Mouse (Mus musculus): ENCODE data around the gene Eno3. TPM values are rescaled to one million over a fixed set of nuclear protein-coding genes. Genes with fewer than 3 reads are reported as not detected.

The Eno3 gene
- polyA plus RNA-seq, 1 experiment = 1,792 TPM

- Histone ChIP-seq H3K27me3 (ENCODE audit: control insufficient read depth, insufficient read depth, insufficient read length) (no peaks in the 10 kb centered on the region), H3K79me2 (ENCODE audit: control insufficient read depth, insufficient read depth) (peaks cover 19% of the 10 kb centered on the region), H3K4me2 (ENCODE audit: low read depth) (peak overlapping the region; percentile 93), H3ac (ENCODE audit: control insufficient read depth, insufficient read length) (peak overlapping the region; percentile 35), H3K36me3 (ENCODE audit: control insufficient read depth, insufficient read depth) (no peaks in the 10 kb centered on the region), H3K4me3 (peak overlapping the region; percentile 82)
- TF ChIP-seq POLR2AphosphoS2 (IDR thresholded peaks at IDR 0.05; ENCODE audit: insufficient read length, low read depth) (no peak), MAX (IDR thresholded peaks at IDR 0.05; ENCODE audit: low read depth) (no peak), CEBPB (IDR thresholded peaks at IDR 0.05; ENCODE audit: insufficient read depth, poor library complexity, severe bottlenecking) (no peak), POLR2A (IDR thresholded peaks at IDR 0.05; ENCODE audit: insufficient read length, low read depth) (peak; percentile 22), SRF (IDR thresholded peaks at IDR 0.05; ENCODE audit: control insufficient read depth, insufficient read length, low read depth) (peak; percentile 18), E2F4 (IDR thresholded peaks at IDR 0.05; ENCODE audit: insufficient read depth) (no peak), REST (IDR thresholded peaks at IDR 0.05; ENCODE audit: insufficient read depth, insufficient read length) (no peak), MYOD1 (IDR thresholded peaks at IDR 0.05; ENCODE audit: control insufficient read depth in 1 of 3, insufficient read length in 2 of 3, low read depth in 2 of 3) (no peak), MYOG (IDR thresholded peaks at IDR 0.05; ENCODE audit: control insufficient read depth in 1 of 3, insufficient read depth in 1 of 3, insufficient read length in 2 of 3, low read depth in 2 of 3) (no peak), USF1 (IDR thresholded peaks at IDR 0.05; ENCODE audit: low read depth) (no peak), TCF12 (IDR thresholded peaks at IDR 0.05; ENCODE audit: insufficient read depth, poor library complexity, severe bottlenecking) (no peak), TCF3 (IDR thresholded peaks at IDR 0.05; ENCODE audit: insufficient read length, low read depth) (no peak)
Measured at GRCm38 (mm10) chr11:70669582-70670345, 12.8 kb downstream of the Eno3 start.

DNA sequence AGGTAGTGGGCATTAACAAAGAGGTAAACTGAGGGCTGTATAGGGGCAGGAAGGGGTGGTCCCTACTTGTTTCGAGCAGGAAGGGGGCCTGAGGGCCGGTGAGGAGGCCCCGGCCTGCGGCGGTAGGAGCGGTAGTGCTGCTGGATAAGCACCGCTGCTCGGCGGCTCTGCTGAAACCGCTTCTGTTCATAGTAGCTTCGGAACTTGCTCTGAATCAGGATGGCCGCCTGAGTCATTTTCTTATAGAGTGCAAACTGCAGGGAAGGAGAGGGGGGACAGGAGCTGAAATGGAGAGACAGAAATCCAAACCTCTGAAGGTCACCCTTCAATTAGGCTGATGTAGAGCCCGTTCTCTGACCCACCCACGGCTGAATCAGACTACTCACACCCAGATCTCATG lies 13.5 kb downstream of the Eno3 start:
- H3K36me3 ChIP-seq (ENCODE audit: control insufficient read depth, insufficient read depth) = no peaks in the 10 kb centered on the region
- H3K4me3 ChIP-seq = peak overlapping the region; percentile 82
- H3K79me2 ChIP-seq (ENCODE audit: control insufficient read depth, insufficient read depth) = peaks cover 14% of the 10 kb centered on the region
- H3K27me3 ChIP-seq (ENCODE audit: control insufficient read depth, insufficient read depth, insufficient read length) = no peaks in the 10 kb centered on the region
- peak overlapping the region; percentile 93 for H3K4me2 ChIP-seq (ENCODE audit: low read depth)
- TF ChIP-seq CEBPB (IDR thresholded peaks at IDR 0.05; ENCODE audit: insufficient read depth, poor library complexity, severe bottlenecking) (no peak), MAX (IDR thresholded peaks at IDR 0.05; ENCODE audit: low read depth) (no peak), TCF12 (IDR thresholded peaks at IDR 0.05; ENCODE audit: insufficient read depth, poor library complexity, severe bottlenecking) (no peak), TCF3 (IDR thresholded peaks at IDR 0.05; ENCODE audit: insufficient read length, low read depth) (no peak), POLR2AphosphoS2 (IDR thresholded peaks at IDR 0.05; ENCODE audit: insufficient read length, low read depth) (no peak), REST (IDR thresholded peaks at IDR 0.05; ENCODE audit: insufficient read depth, insufficient read length) (no peak), MYOD1 (IDR thresholded peaks at IDR 0.05; ENCODE audit: control insufficient read depth in 1 of 3, insufficient read length in 2 of 3, low read depth in 2 of 3) (no peak), SRF (IDR thresholded peaks at IDR 0.05; ENCODE audit: control insufficient read depth, insufficient read length, low read depth) (no peak), MYOG (IDR thresholded peaks at IDR 0.05; ENCODE audit: control insufficient read depth in 1 of 3, insufficient read depth in 1 of 3, insufficient read length in 2 of 3, low read depth in 2 of 3) (no peak), USF1 (IDR thresholded peaks at IDR 0.05; ENCODE audit: low read depth) (no peak)
- H3ac ChIP-seq (ENCODE audit: control insufficient read depth, insufficient read length) = no peak overlapping the region

DNA sequence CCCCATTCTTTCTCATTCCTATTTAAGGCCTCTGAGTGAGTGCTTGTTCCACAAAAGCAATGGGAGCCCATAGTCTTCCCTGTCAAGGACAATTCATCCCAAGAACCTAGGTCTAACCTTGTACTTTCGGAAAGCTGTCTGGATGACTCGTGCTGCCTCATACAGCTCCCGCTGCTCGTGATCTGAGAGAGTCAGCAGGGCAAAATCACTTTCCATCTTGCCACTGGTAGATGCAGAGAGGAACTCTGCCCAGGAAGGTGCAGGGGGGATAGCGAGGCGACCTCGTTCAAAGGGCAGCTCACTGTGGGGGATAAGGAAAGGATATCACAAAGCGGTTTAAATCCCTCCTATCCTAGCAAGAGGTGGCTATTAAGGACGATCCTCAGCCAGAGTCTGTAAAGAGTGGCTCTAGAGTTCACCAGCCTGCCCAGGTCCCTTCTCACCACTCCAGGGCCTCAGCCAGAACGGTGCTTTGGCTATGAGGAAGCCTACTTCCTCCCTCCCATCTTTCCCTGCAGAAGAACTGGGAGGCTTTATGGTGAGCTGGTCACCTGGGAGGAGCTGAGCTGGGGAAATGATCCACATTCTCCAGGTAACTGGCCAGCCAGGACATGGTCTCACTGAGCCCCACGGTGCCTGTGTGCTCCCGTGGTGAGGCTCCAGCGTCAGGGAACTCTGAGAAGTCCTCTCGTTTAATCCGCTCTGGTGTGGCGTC lies 14.5 kb downstream of the Eno3 start:
- Histone ChIP-seq H3K36me3 (ENCODE audit: control insufficient read depth, insufficient read depth) (no peaks in the 10 kb centered on the region), H3K27me3 (ENCODE audit: control insufficient read depth, insufficient read depth, insufficient read length) (no peaks in the 10 kb centered on the region), H3K4me3 (no peak overlapping the region)

GRCm38 (mm10) chr11:70674014-70674413 lies 17.0 kb downstream of the Eno3 start:
- H3K79me2 ChIP-seq (ENCODE audit: control insufficient read depth, insufficient read depth) = no peaks in the 10 kb centered on the region
- H3K36me3 ChIP-seq (ENCODE audit: control insufficient read depth, insufficient read depth) = peaks cover 6% of the 10 kb centered on the region
- no peak overlapping the region for H3K4me2 ChIP-seq (ENCODE audit: low read depth)
- H3K27me3 ChIP-seq (ENCODE audit: control insufficient read depth, insufficient read depth, insufficient read length) = no peaks in the 10 kb centered on the region
- no peak overlapping the region for H3K4me3 ChIP-seq
- H3ac ChIP-seq (ENCODE audit: control insufficient read depth, insufficient read length) = no peak overlapping the region
- TF ChIP-seq TCF12 (IDR thresholded peaks at IDR 0.05; ENCODE audit: insufficient read depth, poor library complexity, severe bottlenecking) (no peak), TCF3 (IDR thresholded peaks at IDR 0.05; ENCODE audit: insufficient read length, low read depth) (no peak)

More for the DNA sequence above, 14.5 kb downstream of the Eno3 start:
- TF ChIP-seq REST (IDR thresholded peaks at IDR 0.05; ENCODE audit: insufficient read depth, insufficient read length) (no peak), TCF12 (IDR thresholded peaks at IDR 0.05; ENCODE audit: insufficient read depth, poor library complexity, severe bottlenecking) (no peak), MAX (IDR thresholded peaks at IDR 0.05; ENCODE audit: low read depth) (no peak), POLR2AphosphoS2 (IDR thresholded peaks at IDR 0.05; ENCODE audit: insufficient read length, low read depth) (peak; percentile 47), CEBPB (IDR thresholded peaks at IDR 0.05; ENCODE audit: insufficient read depth, poor library complexity, severe bottlenecking) (no peak), POLR2A (IDR thresholded peaks at IDR 0.05; ENCODE audit: insufficient read length, low read depth) (no peak)
- Histone ChIP-seq H3K4me2 (ENCODE audit: low read depth) (no peak overlapping the region), H3K79me2 (ENCODE audit: control insufficient read depth, insufficient read depth) (peaks cover 13% of the 10 kb centered on the region), H3ac (ENCODE audit: control insufficient read depth, insufficient read length) (no peak overlapping the region)

- no peak overlapping the region for H3ac ChIP-seq (ENCODE audit: control insufficient read depth, insufficient read length)
- peaks cover 6% of the 10 kb centered on the region for H3K36me3 ChIP-seq (ENCODE audit: control insufficient read depth, insufficient read depth)
Measured at GRCm38 (mm10) chr11:70674501-70674900, 17.5 kb downstream of the Eno3 start.

More at GRCm38 (mm10) chr11:70674501-70674900, 17.5 kb downstream of the Eno3 start:
- no peak overlapping the region for H3K4me3 ChIP-seq
- no peaks in the 10 kb centered on the region for H3K79me2 ChIP-seq (ENCODE audit: control insufficient read depth, insufficient read depth)
- no peaks in the 10 kb centered on the region for H3K27me3 ChIP-seq (ENCODE audit: control insufficient read depth, insufficient read depth, insufficient read length)
- H3K4me2 ChIP-seq (ENCODE audit: low read depth) = no peak overlapping the region
- TF ChIP-seq TCF3 (IDR thresholded peaks at IDR 0.05; ENCODE audit: insufficient read length, low read depth) (no peak), POLR2A (IDR thresholded peaks at IDR 0.05; ENCODE audit: insufficient read length, low read depth) (no peak), CEBPB (IDR thresholded peaks at IDR 0.05; ENCODE audit: insufficient read depth, poor library complexity, severe bottlenecking) (no peak), TCF12 (IDR thresholded peaks at IDR 0.05; ENCODE audit: insufficient read depth, poor library complexity, severe bottlenecking) (no peak)

Measured in myocyte (in vitro differentiated cells).